Mouse (Mus musculus): ENCODE measurements around the gene Xpa. TPM values are rescaled to one million over a fixed set of nuclear protein-coding genes. Genes with fewer than 3 reads are reported as not detected.

Xpa gene
- 21.0 and 26.0 TPM in 2 replicates for polyA plus RNA-seq (2014; fragmentation: Nextera tagmentation; extraction: Ambion mirVana)

GRCm38 (mm10) chr4:46195781-46196487 lies at the start of gene Xpa:
Xpa (minus strand) TSS chr4:46196311.
- peaks cover 13% of the 10 kb centered on the region for H3K4me1 ChIP-seq (ENCODE audit: control insufficient read depth, insufficient read depth, low read length)
- peak within 1 kb of the TSS; percentile 79 for H3K27ac ChIP-seq (replicated peaks; ENCODE audit: low read depth, low read length)
- under 1% methylated on average over 33 of the region's 70 CpGs for WGBS
- peak; percentile 98 for DNase-seq (ENCODE audit: low spot score)
- no peaks in the 10 kb centered on the region for H3K27me3 ChIP-seq (replicated peaks; ENCODE audit: control insufficient read depth, insufficient read depth, low read length)
- H3K4me3 ChIP-seq (ENCODE audit: low read depth, low read length): peak within 1 kb of the TSS; percentile 80
- no peaks in the 10 kb centered on the region for H3K9me3 ChIP-seq (ENCODE audit: control insufficient read depth, low read length)
- peak within 1 kb of the TSS; percentile 93 for H3K9ac ChIP-seq (ENCODE audit: low read depth, low read length)
- peak; percentile 96 for ATAC-seq (ENCODE audit: low read depth)
- peaks cover 4% of the 10 kb centered on the region; the same call in 1 of the 2 replicates for H3K36me3 ChIP-seq (ENCODE audit: control insufficient read depth, insufficient read depth, low read length)
- peak within 1 kb of the TSS; percentile 88 for H3K4me2 ChIP-seq (ENCODE audit: low read depth, low read length)

GRCm38 (mm10) chr4:46235871-46236270 lies 39.8 kb upstream of the Xpa start:
- Histone ChIP-seq H3K4me3 (ENCODE audit: low read depth, low read length) (no peak overlapping the region), H3K9ac (ENCODE audit: low read depth, low read length) (no peak overlapping the region), H3K36me3 (ENCODE audit: control insufficient read depth, insufficient read depth, low read length) (no peaks in the 10 kb centered on the region), H3K27me3 (replicated peaks; ENCODE audit: control insufficient read depth, insufficient read depth, low read length) (no peaks in the 10 kb centered on the region), H3K27ac (replicated peaks; ENCODE audit: low read depth, low read length) (no peak overlapping the region), H3K4me2 (ENCODE audit: low read depth, low read length) (no peak overlapping the region), H3K9me3 (ENCODE audit: control insufficient read depth, low read length) (no peaks in the 10 kb centered on the region), H3K4me1 (ENCODE audit: control insufficient read depth, insufficient read depth, low read length) (no peaks in the 10 kb centered on the region)
- 87% methylated on average over 3 of the region's 3 CpGs for WGBS
- ATAC-seq (ENCODE audit: low read depth): no peak
- DNase-seq (ENCODE audit: low spot score): no peak

- WGBS: 91% methylated on average over 5 of the region's 5 CpGs
- H3K36me3 ChIP-seq (ENCODE audit: control insufficient read depth, insufficient read depth, low read length): no peaks in the 10 kb centered on the region
- H3K9me3 ChIP-seq (ENCODE audit: control insufficient read depth, low read length): no peaks in the 10 kb centered on the region
- H3K27ac ChIP-seq (replicated peaks; ENCODE audit: low read depth, low read length): no peak overlapping the region
- H3K4me2 ChIP-seq (ENCODE audit: low read depth, low read length): no peak overlapping the region
- ATAC-seq (ENCODE audit: low read depth): no peak
- H3K4me1 ChIP-seq (ENCODE audit: control insufficient read depth, insufficient read depth, low read length): no peaks in the 10 kb centered on the region
- DNase-seq (ENCODE audit: low spot score): no peak
- H3K4me3 ChIP-seq (ENCODE audit: low read depth, low read length): no peak overlapping the region
- H3K9ac ChIP-seq (ENCODE audit: low read depth, low read length): no peak overlapping the region
- no peaks in the 10 kb centered on the region for H3K27me3 ChIP-seq (replicated peaks; ENCODE audit: control insufficient read depth, insufficient read depth, low read length)
Observed at GRCm38 (mm10) chr4:46234739-46235138, 38.6 kb upstream of the Xpa start.

GRCm38 (mm10) chr4:46226972-46227535 lies 30.9 kb upstream of the Xpa start:
- H3K4me2 ChIP-seq (ENCODE audit: low read depth, low read length): no peak overlapping the region
- 43% methylated on average over 19 of the region's 19 CpGs for WGBS
- peak; percentile 72 for ATAC-seq (ENCODE audit: low read depth)
- DNase-seq (ENCODE audit: low spot score): peak; percentile 67
- H3K9ac ChIP-seq (ENCODE audit: low read depth, low read length): no peak overlapping the region
- H3K36me3 ChIP-seq (ENCODE audit: control insufficient read depth, insufficient read depth, low read length): no peaks in the 10 kb centered on the region
- no peaks in the 10 kb centered on the region for H3K9me3 ChIP-seq (ENCODE audit: control insufficient read depth, low read length)
- no peak overlapping the region for H3K4me3 ChIP-seq (ENCODE audit: low read depth, low read length)
- H3K27ac ChIP-seq (replicated peaks; ENCODE audit: low read depth, low read length): no peak overlapping the region
- no peaks in the 10 kb centered on the region for H3K4me1 ChIP-seq (ENCODE audit: control insufficient read depth, insufficient read depth, low read length)
- H3K27me3 ChIP-seq (replicated peaks; ENCODE audit: control insufficient read depth, insufficient read depth, low read length): no peaks in the 10 kb centered on the region

GRCm38 (mm10) chr4:46221090-46221489 lies 25.0 kb upstream of the Xpa start:
- Histone ChIP-seq H3K9ac (ENCODE audit: low read depth, low read length) (no peak overlapping the region), H3K9me3 (ENCODE audit: control insufficient read depth, low read length) (no peaks in the 10 kb centered on the region), H3K4me1 (ENCODE audit: control insufficient read depth, insufficient read depth, low read length) (no peaks in the 10 kb centered on the region), H3K27ac (replicated peaks; ENCODE audit: low read depth, low read length) (no peak overlapping the region), H3K4me2 (ENCODE audit: low read depth, low read length) (no peak overlapping the region), H3K27me3 (replicated peaks; ENCODE audit: control insufficient read depth, insufficient read depth, low read length) (no peaks in the 10 kb centered on the region), H3K36me3 (ENCODE audit: control insufficient read depth, insufficient read depth, low read length) (no peaks in the 10 kb centered on the region), H3K4me3 (ENCODE audit: low read depth, low read length) (no peak overlapping the region)
- ATAC-seq (ENCODE audit: low read depth) (no peak), DNase-seq (ENCODE audit: low spot score) (no peak)
- WGBS: 83% methylated on average over 3 of the region's 3 CpGs

- H3K9ac ChIP-seq (ENCODE audit: low read depth, low read length): peak overlapping the region; percentile 48
- ATAC-seq (ENCODE audit: low read depth): peak; percentile 60
- H3K4me2 ChIP-seq (ENCODE audit: low read depth, low read length): peak overlapping the region; percentile 54
- H3K36me3 ChIP-seq (ENCODE audit: control insufficient read depth, insufficient read depth, low read length): no peaks in the 10 kb centered on the region
- 6% methylated on average over 23 of the region's 23 CpGs for WGBS
- peak overlapping the region; percentile 23 for H3K4me3 ChIP-seq (ENCODE audit: low read depth, low read length)
- peak; percentile 29 for DNase-seq (ENCODE audit: low spot score)
- no peak overlapping the region for H3K27ac ChIP-seq (replicated peaks; ENCODE audit: low read depth, low read length)
- H3K9me3 ChIP-seq (ENCODE audit: control insufficient read depth, low read length): no peaks in the 10 kb centered on the region
- H3K27me3 ChIP-seq (replicated peaks; ENCODE audit: control insufficient read depth, insufficient read depth, low read length): peaks cover 22% of the 10 kb centered on the region
- no peaks in the 10 kb centered on the region for H3K4me1 ChIP-seq (ENCODE audit: control insufficient read depth, insufficient read depth, low read length)
Observed at GRCm38 (mm10) chr4:46202562-46203126, 6.5 kb upstream of the Xpa start.

GRCm38 (mm10) chr4:46201834-46202561 lies 5.9 kb upstream of the Xpa start:
- H3K4me2 ChIP-seq (ENCODE audit: low read depth, low read length): peak overlapping the region; percentile 54
- H3K27ac ChIP-seq (replicated peaks; ENCODE audit: low read depth, low read length): no peak overlapping the region
- 11% methylated on average over 7 of the region's 7 CpGs for whole genome bisulfite sequencing
- H3K27me3 ChIP-seq (replicated peaks; ENCODE audit: control insufficient read depth, insufficient read depth, low read length): peaks cover 22% of the 10 kb centered on the region
- H3K36me3 ChIP-seq (ENCODE audit: control insufficient read depth, insufficient read depth, low read length): no peaks in the 10 kb centered on the region
- H3K9me3 ChIP-seq (ENCODE audit: control insufficient read depth, low read length): no peaks in the 10 kb centered on the region
- H3K4me1 ChIP-seq (ENCODE audit: control insufficient read depth, insufficient read depth, low read length): no peaks in the 10 kb centered on the region
- peak; percentile 89 for DNase-seq (ENCODE audit: low spot score)
- peak overlapping the region; percentile 23 for H3K4me3 ChIP-seq (ENCODE audit: low read depth, low read length)
- H3K9ac ChIP-seq (ENCODE audit: low read depth, low read length): peak overlapping the region; percentile 48
- ATAC-seq (ENCODE audit: low read depth): peak; percentile 77

- H3K36me3 ChIP-seq (ENCODE audit: control insufficient read depth, insufficient read depth, low read length): no peaks in the 10 kb centered on the region
- 69% methylated on average over 5 of the region's 5 CpGs for WGBS
- no peak overlapping the region for H3K27ac ChIP-seq (replicated peaks; ENCODE audit: low read depth, low read length)
- no peak for DNase-seq (ENCODE audit: low spot score)
- H3K9ac ChIP-seq (ENCODE audit: low read depth, low read length): no peak overlapping the region
- no peak for ATAC-seq (ENCODE audit: low read depth)
- H3K9me3 ChIP-seq (ENCODE audit: control insufficient read depth, low read length): no peaks in the 10 kb centered on the region
- no peak overlapping the region for H3K4me2 ChIP-seq (ENCODE audit: low read depth, low read length)
- peaks cover 13% of the 10 kb centered on the region for H3K4me1 ChIP-seq (ENCODE audit: control insufficient read depth, insufficient read depth, low read length)
- no peak overlapping the region for H3K4me3 ChIP-seq (ENCODE audit: low read depth, low read length)
- peaks cover 12% of the 10 kb centered on the region for H3K27me3 ChIP-seq (replicated peaks; ENCODE audit: control insufficient read depth, insufficient read depth, low read length)
Observed at GRCm38 (mm10) chr4:46198064-46198463, 2.0 kb upstream of the Xpa start.

Data from embryonic facial prominence, embryonic 14.5 days (tissue).